ENCODE assay signal across 8 mouse cellular contexts in the genomic region with DNA sequence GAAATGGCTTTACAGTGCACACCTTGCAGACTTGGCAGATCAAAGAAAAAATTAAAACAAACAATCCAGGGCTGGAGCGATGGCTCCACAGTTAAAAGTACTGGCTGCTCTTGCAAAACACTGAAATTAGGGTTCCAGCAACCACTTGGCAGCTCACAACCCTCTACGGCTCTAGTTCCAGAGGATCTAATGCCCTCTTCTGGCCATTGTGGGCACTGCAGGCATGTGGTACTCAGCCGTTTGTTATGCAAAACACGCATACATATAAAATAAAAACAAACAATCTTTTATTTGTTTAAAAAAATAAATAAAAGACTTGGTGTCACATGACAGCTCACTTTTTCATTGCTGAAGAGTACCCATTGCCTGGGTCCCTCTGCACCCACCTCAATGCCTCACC. TPM values are rescaled to one million over a fixed set of nuclear protein-coding genes. Genes with fewer than 3 reads are reported as not detected.
DNase-seq lines count a peak whose midpoint lies in the region; ATAC-seq and TF ChIP-seq lines count a peak whose summit lies in the region.
"Had no signal": no experiment of that assay in that cellular context is flagged by ENCODE, and none has a peak within 500 bp of the region (broad histone marks: within the 10 kb centered on the region; RNA-seq: fewer than 3 reads in every experiment).

No protein-coding gene starts in this region.

- H3K4me1 ChIP-seq in lung, postnatal 0 days (ENCODE audit: insufficient read depth, low read depth, low read length) = no peaks in the 10 kb centered on the region
- H3K4me1 ChIP-seq in small intestine, adult 2 months (ENCODE audit: control insufficient read depth, insufficient read depth, insufficient read length, low read length) = peaks cover 4% of the 10 kb centered on the region
- H3K4me1 ChIP-seq: lung, embryonic 15.5 days had no signal

- H3K4me3 ChIP-seq in lung, postnatal 0 days (ENCODE audit: low read depth, low read length) = no peak overlapping the region
- H3K4me3 ChIP-seq in small intestine, adult 2 months (ENCODE audit: low read depth, low read length) = no peak overlapping the region
- H3K4me3 ChIP-seq: lung, embryonic 15.5 days had no signal

- no peak for TF ChIP-seq EP300 in lung, postnatal 0 days (IDR thresholded peaks at IDR 0.05)

- ATAC-seq in lung, postnatal 0 days = no peak

- no peaks in the 10 kb centered on the region for H3K27me3 ChIP-seq in lung, postnatal 0 days (replicated peaks; ENCODE audit: insufficient read depth, low read length)
- no peaks in the 10 kb centered on the region for H3K27me3 ChIP-seq in small intestine, adult 2 months (ENCODE audit: control insufficient read depth, insufficient read depth, low read length)

- DNase-seq in CD4-positive, CD25-positive, alpha-beta regulatory T cell, adult 2 months (ENCODE audit: low read depth, low spot score) = peak; percentile 86
- peak; percentile 75 for DNase-seq in MN1 (ENCODE audit: low spot score)
- peak; percentile 88 for DNase-seq in cerebellum, adult 9-10 months
- peak; percentile 66 to 77 for DNase-seq in gastrocnemius, postnatal 36 days
- peak; percentile 52 to 82 for DNase-seq in layer of hippocampus, adult 8-10 months (ENCODE audit: low spot score in 2 of 2)
- peak; percentile 67 for DNase-seq in lung, postnatal 0 days (ENCODE audit: low spot score)

- TF ChIP-seq CTCF in lung, postnatal 0 days (IDR thresholded peaks at IDR 0.05) = peak; percentile 84
- peak; percentile 70; the same call in 1 of the 2 replicates for TF ChIP-seq CTCF in small intestine, adult 2 months (IDR thresholded peaks at IDR 0.05; ENCODE audit: extremely low read depth, insufficient read length, insufficient replicate concordance, low read depth, low read length)

- H3K9me3 ChIP-seq in lung, postnatal 0 days (ENCODE audit: low read length) = no peaks in the 10 kb centered on the region
- H3K9me3 ChIP-seq: lung, embryonic 15.5 days had no signal

- H3K4me2 ChIP-seq in lung, postnatal 0 days (replicated peaks; ENCODE audit: low read depth, low read length) = no peak overlapping the region
- H3K4me2 ChIP-seq: lung, embryonic 15.5 days had no signal

- intact Hi-C loops in gastrocnemius, postnatal 36 days (cut with DNase I) = loop anchor here (2.0 to 5.0 kb wide), 2 partner anchors 50 to 120 kb away; no protein-coding TSS in a partner anchor

- TF ChIP-seq POLR2A in small intestine, adult 2 months (IDR thresholded peaks at IDR 0.05; ENCODE audit: low read depth, low read length) = no peak

- no peak overlapping the region for H3K9ac ChIP-seq in lung, postnatal 0 days (replicated peaks; ENCODE audit: low read depth)
- H3K9ac ChIP-seq: lung, embryonic 15.5 days had no signal

- 17% methylated on average over 4 of the region's 4 CpGs for WGBS in lung, postnatal 0 days
- WGBS in small intestine, adult 2 months = 5% methylated on average over 4 of the region's 4 CpGs

- H3K27ac ChIP-seq in lung, postnatal 0 days (ENCODE audit: low read length) = no peak overlapping the region
- no peak overlapping the region for H3K27ac ChIP-seq in small intestine, adult 2 months (ENCODE audit: insufficient read depth, low read depth, low read length)
- H3K27ac ChIP-seq: lung, embryonic 15.5 days had no signal

- no peaks in the 10 kb centered on the region for H3K36me3 ChIP-seq in lung, postnatal 0 days (ENCODE audit: insufficient read depth, low read length)
- H3K36me3 ChIP-seq in small intestine, adult 2 months (ENCODE audit: control insufficient read depth, insufficient read depth, low read length) = no peaks in the 10 kb centered on the region
- H3K36me3 ChIP-seq: lung, embryonic 15.5 days had no signal

RNA-seq across cellular contexts. Expression of a gene that starts 0.7 kb away (rescaled TPM):
- not detected for total RNA-seq in gastrocnemius, postnatal 36 days (2021)
- under 1 TPM in 1 of 4 experiments, not detected in 3; 0.56 TPM for total RNA-seq in layer of hippocampus, adult 8-10 months (2022)
- not detected in 2 replicates for polyA plus RNA-seq in lung, postnatal 0 days (2015; fragmentation: Nextera tagmentation; extraction: Ambion mirVana)
- polyA plus RNA-seq in small intestine, adult 2 months (2012; rRNA removed) = 0.67 and 19.4 TPM in 2 replicates

RNA-seq across cellular contexts. Expression of a gene that starts 34.6 kb away (rescaled TPM):
- total RNA-seq in gastrocnemius, postnatal 36 days (2021) = not detected
- 1 to 10 TPM; 1.5 to 1.9 (median 1.6) TPM for total RNA-seq in layer of hippocampus, adult 8-10 months (2022)
- polyA plus RNA-seq in lung, postnatal 0 days (2015; fragmentation: Nextera tagmentation; extraction: Ambion mirVana) = 0.12 TPM in 2 replicates
- polyA plus RNA-seq in small intestine, adult 2 months (2012; rRNA removed) = 0.14 and 7.6 TPM in 2 replicates
- polyA plus RNA-seq: lung, embryonic 15.5 days had no signal

RNA-seq across cellular contexts. Expression of a gene that starts 35.3 kb away (rescaled TPM):
- total RNA-seq in gastrocnemius, postnatal 36 days (2021) = not detected
- total RNA-seq in layer of hippocampus, adult 8-10 months (2022) = 10 to 100 TPM in 3 of 4 experiments, 1 to 10 TPM in 1; 9.6 to 13.7 (median 11.2) TPM
- polyA plus RNA-seq in lung, postnatal 0 days (2015; fragmentation: Nextera tagmentation; extraction: Ambion mirVana) = not detected in 2 replicates
- 0.18 and 0.27 TPM in 2 replicates for polyA plus RNA-seq in small intestine, adult 2 months (2012; rRNA removed)
- polyA plus RNA-seq: lung, embryonic 15.5 days had no signal

RNA-seq across cellular contexts. Expression of a gene that starts 42.1 kb away (rescaled TPM):
- total RNA-seq in gastrocnemius, postnatal 36 days (2021) = 1 to 10 TPM in 1 of 2 experiments, under 1 TPM in 1; 0.49 to 1.0 TPM
- total RNA-seq in layer of hippocampus, adult 8-10 months (2022) = 100 to 1,000 TPM in 3 of 4 experiments, 10 to 100 TPM in 1; 99.8 to 118 (median 110) TPM
- 2.1 TPM in 2 replicates for polyA plus RNA-seq in lung, postnatal 0 days (2015; fragmentation: Nextera tagmentation; extraction: Ambion mirVana)
- 8.7 and 12.0 TPM in 2 replicates for polyA plus RNA-seq in small intestine, adult 2 months (2012; rRNA removed)

RNA-seq across cellular contexts. Expression of a gene that starts 47.4 kb away (rescaled TPM):
- 1 to 10 TPM in 1 of 2 experiments, under 1 TPM in 1; 0.62 to 1.0 TPM for total RNA-seq in gastrocnemius, postnatal 36 days (2021)
- 1,000 to 10,000 TPM; 1,209 to 1,263 (median 1,238) TPM for total RNA-seq in layer of hippocampus, adult 8-10 months (2022)
- 6.8 and 8.1 TPM in 2 replicates for polyA plus RNA-seq in lung, postnatal 0 days (2015; fragmentation: Nextera tagmentation; extraction: Ambion mirVana)
- polyA plus RNA-seq in small intestine, adult 2 months (2012; rRNA removed) = 32.1 and 193 TPM in 2 replicates

Comparison
In these comparisons a context has a peak if more than half of its experiments do, and no peak if none do; other contexts are left out.
1. RNA of a gene that starts 35.3 kb away (total RNA-seq): 9.6 to 13.7 TPM in layer of hippocampus, adult 8-10 months; not detected in gastrocnemius, postnatal 36 days; every median in the first group is over 10 times any median in the second.
2. Peak in every context shown above with its lines, with median percentiles within 50 percentile points of each other: DNase-seq.